Mouse (Mus musculus): ENCODE data around the gene Id1.

Gene Id1

GRCm38 (mm10) chr2:152724332-152724723, 11.7 kb upstream of the Id1 start:
- DNase-seq, result no peak

- DNase-seq, result no peak
These were observed 10.8 kb upstream of the Id1 start for GRCm38 (mm10) chr2:152725178-152725750.

GRCm38 (mm10) chr2:152726213-152726612, 9.8 kb upstream of the Id1 start:
- no peak for DNase-seq

DNA sequence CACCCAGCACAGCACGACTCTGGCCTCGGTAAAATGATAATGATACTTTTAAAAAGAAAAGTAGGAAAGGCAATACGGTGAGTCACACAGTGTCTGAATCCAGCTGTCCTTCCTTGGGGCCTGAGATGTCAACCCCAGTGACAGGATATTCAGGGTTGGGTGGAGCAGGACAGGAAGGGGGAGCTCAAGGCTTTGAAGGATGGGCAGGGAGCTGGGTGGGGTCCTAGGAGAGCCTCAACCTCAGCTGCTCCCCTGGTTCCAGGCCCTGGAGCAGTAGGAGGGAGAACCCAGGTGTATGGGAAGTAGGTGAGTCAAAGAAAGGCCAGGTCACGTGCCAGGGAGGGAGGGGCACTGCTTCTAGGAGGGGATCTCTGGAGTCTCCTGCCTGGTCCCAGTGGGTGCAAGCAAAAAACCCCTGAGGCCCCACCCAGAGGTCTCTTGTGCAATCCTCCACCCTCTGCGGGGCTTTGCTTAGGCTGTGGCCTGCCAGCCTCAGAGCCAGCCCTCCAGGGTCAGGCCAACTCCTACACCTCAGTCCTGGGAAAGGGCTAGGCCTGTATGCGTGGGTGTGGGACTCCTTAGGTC, 9.2 kb upstream of the Id1 start:
- no peak for DNase-seq

DNA sequence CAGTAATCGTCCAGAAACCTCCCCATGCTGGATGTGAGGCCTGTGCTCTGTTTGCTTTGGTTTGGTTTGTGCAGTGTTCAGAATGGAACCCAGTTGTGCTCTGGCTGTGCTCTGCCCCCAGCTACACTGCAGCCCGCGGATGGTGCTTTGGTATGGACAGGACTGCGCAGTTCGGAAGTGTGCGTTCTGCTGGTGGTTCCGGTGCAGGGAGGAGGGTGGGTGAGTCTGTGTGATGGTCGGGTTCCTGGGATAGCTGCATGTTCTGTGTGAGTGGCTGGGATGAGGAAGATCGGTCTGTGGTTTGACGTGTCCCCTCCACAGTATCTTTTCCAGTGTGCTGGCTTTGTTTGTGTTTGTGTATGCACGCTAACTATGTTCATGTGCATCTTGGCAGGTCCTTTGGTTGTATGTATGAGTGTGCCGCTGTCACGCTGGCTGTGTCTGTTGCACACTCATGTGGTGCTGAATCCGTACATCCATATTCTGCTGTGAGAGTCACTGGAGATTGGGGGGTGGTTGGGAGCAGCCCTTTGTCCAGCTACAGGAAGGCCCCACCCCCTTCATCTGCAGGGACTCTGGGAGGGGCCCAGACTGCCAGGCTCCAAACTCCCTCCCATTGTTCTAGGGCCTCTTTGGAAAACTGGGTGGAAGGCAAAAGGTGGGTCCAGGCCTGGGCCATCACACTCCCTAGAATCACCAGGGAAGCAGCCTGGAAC, 8.1 kb upstream of the Id1 start:
- no peak for DNase-seq

GRCm38 (mm10) chr2:152728594-152728993, 7.5 kb upstream of the Id1 start:
- no peak for DNase-seq

DNA sequence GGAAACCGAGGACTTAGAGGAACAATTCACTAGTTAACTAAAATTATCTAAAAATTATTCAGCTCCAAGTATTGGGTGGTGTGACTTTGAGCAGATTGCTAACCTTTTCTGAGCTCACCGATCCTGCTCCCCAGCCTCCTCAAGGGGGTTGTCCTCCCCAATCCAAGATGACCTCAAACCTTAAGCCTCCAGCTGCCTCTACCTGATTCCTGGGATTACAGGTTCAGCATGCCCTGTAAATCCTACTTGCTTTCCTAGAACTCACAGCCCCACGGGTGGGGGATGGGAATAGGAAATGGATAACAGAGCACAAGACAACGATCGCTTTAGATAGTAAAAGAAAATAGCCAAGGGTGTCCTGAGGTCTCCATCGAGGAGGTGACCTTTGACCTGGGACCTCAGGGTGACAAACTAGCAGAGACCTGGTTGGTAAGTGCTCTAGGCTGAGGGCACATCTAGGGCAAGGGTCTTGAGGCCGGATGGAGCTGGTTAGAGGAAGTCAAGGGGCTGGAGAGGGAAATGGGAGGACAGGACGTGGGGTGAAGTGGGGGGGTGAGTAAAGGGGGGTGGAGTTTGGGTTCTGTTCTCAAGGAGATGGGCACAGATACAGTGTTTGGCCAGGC, 6.9 kb upstream of the Id1 start:
- no peak for DNase-seq

- DNase-seq, result no peak
These were observed 6.4 kb upstream of the Id1 start for GRCm38 (mm10) chr2:152729636-152730020.

DNA sequence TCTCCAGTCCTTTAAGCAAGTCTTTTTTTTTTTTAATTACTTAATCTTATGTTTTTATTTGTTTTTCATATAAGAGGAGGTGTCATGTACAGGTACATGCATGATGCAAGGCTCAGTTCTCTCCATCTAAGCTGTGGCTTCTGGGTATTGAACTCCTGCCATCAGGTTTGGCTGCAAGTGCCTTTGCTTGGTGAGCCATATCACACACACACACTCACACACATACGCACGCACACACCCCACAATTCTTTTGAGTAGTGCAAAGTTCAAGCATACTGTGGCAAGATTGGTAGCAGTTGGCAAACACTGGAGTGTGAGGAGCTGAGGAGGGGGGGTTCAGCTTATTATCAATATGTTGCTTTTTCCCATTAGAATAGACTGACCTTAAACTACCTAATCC, 2.9 kb upstream of the Id1 start:
- no peak for DNase-seq

- no peak for DNase-seq
These were observed 1.6 kb upstream of the Id1 start for GRCm38 (mm10) chr2:152734501-152734900.

GRCm38 (mm10) chr2:152734984-152735383, 1.1 kb upstream of the Id1 start:
- peak; percentile 76 to 84 for DNase-seq

DNA sequence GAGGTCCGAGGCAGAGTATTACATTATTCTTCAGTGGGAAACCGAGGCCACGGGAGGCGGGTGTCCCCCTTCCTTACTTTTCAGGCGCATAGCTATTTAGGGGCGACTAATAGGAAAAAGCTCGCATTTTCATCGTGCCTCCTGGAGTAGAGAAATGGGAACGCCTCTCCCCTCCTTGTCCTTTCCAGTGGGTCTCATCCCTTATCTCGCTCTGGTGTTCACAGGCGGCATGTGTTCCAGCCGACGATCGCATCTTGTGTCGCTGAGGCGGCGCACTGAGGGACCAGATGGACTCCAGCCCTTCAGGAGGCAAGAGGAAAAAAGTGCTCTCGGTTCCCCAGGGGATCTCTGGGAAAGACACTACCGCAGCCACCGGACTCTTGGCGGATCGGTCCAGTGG, 697 bp downstream of the Id1 start:
- no peak for DNase-seq

GRCm38 (mm10) chr2:152737306-152738221, 1.5 kb downstream of the Id1 start:
- no peak for DNase-seq

- no peak for DNase-seq
These were observed 2.3 kb downstream of the Id1 start for GRCm38 (mm10) chr2:152738341-152738740.

GRCm38 (mm10) chr2:152739031-152739841, 3.2 kb downstream of the Id1 start:
- DNase-seq, result peak; percentile 41 to 60

DNA sequence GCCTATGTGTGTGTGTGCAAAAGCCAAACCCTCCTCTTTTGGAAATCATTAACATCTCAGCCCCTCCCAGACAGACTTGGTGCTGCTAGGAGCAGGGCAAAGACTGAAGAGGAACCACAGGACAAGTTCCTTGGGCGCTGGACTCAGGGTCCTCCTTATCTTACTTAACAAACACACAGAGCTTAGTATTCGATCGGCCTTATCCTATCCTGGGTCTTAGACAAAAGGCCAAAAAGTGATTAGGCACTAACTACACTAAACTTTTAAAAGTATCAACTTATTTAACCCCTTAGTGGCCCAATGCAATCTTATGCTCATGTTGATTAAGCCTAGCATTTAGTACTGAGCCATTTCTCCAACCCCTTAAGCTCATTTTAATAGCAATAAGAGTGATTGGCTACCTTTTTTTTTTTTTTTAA, 3.8 kb downstream of the Id1 start:
- DNase-seq, result no peak

DNA sequence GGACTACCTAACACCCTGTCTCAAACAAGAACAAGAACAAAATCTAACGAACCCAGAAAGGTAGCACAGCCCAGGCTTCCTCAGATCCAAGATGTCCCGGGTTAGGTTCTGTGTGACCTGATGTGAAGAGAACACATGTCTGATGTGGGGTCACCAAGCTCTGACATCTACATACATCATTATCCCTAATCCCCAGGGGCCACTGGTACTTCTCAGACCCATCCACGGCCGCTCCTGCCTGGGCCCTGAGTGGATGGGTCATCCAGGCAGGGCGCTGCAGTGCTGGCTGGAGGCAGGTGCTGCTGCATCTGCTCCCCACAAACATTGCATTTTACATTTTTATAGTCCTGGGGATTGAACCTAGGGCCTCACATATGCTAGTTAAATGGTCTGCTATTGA, 4.4 kb downstream of the Id1 start:
- no peak for DNase-seq

- DNase-seq, result peak in 1 of 2 experiments; percentile 20
These were observed 5.3 kb downstream of the Id1 start for GRCm38 (mm10) chr2:152741153-152742041.

- peak; percentile 63 to 66 for DNase-seq
These were observed 6.4 kb downstream of the Id1 start for GRCm38 (mm10) chr2:152742435-152742834.

- DNase-seq, result peak; percentile 47 to 60
These were observed 18.1 kb downstream of the Id1 start, which contains the start of gene Cox4i2 for GRCm38 (mm10) chr2:152753944-152754711. Cox4i2 (plus strand) TSS chr2:152754173.

All from thymus, postnatal 36 days (tissue).